Mouse (Mus musculus) gastrocnemius, adult 18-20 months (tissue): ENCODE data around the gene Adam33. TPM values are rescaled to one million over a fixed set of nuclear protein-coding genes. Genes with fewer than 3 reads are reported as not detected.
"Not testable (repeated sequence)": the region's sequence is repeated elsewhere in the genome, so short reads cannot be mapped to it uniquely, and the experiment has no call there.

ENCODE experiments used
- DNase-seq: peaks from one replicate; pipeline ENCODE4 v3.0.0; 2021; ENCODE audit warnings: low spot score
- long read RNA-seq, 2 experiments: library from polyadenylated mRNA; stranded (forward); transcript quantifications; one replicate each; pipeline ENCODE4 v2.0.0; 2021
- total RNA-seq, 2 experiments: library from RNA; stranded (reverse); gene quantifications; 2 replicates each; pipeline ENCODE4 v1.2.3; 2021

Gene Adam33
- 1 to 10 TPM; 1.3 to 1.9 TPM for total RNA-seq
- long read RNA-seq, experiment 1, partial matches to known transcripts = 0 of 2 reads
- long read RNA-seq, experiment 1, other reads (novel, unspliced or antisense) = 1 of 2 reads
- long read RNA-seq, experiment 2, partial matches to known transcripts = 0 of 1 reads
- long read RNA-seq, experiment 2, other reads (novel, unspliced or antisense) = 1 of 1 reads

GRCm38 (mm10) chr2:131063404-131063864 is at the start of gene Adam33:
Gene Adam33, minus strand, starts transcription at chr2:131063814.
- peak; percentile 37 for DNase-seq

GRCm38 (mm10) chr2:131105989-131106388 is 42.4 kb upstream of the Adam33 start:
- DNase-seq = no peak

DNA sequence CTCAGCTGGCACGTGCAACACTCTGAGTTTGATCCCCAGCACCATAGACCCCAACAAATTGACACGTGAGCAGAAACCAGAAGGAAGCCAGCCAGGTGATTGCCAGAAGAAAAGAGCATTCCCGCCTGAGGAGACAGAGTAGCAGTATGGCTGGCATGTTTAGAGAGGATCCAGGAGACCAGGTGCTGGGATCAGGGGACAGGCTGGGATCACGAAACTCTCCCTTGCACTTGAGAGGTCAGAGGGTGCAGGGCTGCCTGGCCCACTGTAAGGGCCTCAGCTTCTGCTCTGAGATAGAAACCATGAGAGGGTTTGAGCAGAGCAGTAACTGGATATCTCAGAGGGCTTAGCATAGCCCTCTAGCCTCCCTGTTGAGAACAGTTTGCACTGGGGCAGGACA is 41.4 kb upstream of the Adam33 start:
- not testable (repeated sequence) for DNase-seq

- peak; percentile 54 for DNase-seq
Measured at GRCm38 (mm10) chr2:131104021-131104420, 40.4 kb upstream of the Adam33 start.

DNA sequence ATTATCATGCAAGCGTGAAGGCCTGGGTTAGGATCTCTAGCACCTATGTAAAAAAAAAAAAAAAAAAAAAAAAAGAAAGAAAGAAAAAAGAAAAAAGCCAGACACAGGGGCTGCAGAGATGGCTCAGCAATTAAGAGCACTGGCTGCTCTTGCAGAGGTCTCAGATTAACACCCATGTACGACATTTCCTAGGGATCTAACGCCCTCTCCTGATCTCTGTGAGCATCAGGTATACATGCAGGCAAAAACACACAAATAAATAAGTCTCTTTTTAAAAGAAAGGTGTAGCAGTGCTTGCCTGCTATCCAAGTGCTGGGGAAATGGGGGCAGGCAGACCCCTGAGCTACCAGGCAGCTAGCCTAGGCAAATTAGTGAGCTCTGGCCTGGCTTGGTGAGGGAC is 37.9 kb upstream of the Adam33 start:
- DNase-seq = no peak

DNA sequence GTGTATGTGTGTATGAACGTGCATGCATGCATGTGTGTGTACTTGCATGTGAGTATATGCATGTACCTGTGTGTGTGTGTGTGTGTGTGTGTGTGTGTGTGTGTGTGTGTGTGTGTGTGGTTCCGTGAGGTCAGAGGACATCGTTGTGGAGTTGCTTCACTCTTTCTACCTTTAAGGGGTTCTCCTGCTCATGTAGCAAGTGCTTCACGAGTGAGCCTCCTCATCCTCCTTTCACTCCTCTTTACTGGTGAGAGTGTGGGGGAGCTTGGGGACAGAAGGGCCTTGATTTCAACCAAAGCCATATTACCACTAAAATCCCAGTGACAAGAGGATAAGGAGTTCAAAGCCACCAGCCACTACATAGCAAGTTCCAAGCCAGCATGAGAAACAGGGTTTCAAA is 33.5 kb upstream of the Adam33 start:
- no peak for DNase-seq

DNA sequence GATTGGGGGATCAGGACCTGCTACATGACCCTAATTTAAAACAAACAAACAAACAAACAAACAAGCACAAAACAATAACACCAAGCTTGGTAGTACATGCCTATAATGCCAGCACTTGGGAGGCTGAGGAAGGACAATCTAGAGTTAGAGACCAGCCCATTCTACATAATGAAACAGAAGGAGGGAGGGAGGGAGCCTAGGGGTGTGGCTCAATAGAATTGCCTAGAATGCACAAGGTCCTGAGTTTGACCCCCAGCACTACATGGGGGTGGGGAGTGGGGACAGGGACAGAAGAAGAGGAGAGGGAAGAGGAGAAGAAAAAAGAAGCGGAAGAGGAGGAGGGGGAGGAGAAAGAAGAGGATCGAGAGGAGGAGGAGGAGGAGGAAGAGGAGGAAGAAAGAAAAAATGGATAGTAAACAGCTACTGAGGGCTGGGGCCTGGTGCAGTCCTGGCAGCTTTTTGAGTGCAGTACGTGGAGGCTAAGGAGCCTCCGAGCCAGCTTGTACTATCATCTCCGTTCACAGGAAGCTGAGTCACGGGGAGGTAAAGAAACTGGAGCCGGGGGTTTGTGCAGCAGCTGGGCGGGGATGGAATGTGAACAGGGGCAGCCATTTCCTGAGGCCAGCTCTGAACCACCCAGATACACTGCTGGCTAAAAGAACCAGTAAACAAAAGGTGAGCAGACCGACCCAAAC is 32.6 kb upstream of the Adam33 start:
- DNase-seq = peak; percentile 47

- DNase-seq = peak; percentile 83
Measured at GRCm38 (mm10) chr2:131094823-131095222, 31.2 kb upstream of the Adam33 start.

DNA sequence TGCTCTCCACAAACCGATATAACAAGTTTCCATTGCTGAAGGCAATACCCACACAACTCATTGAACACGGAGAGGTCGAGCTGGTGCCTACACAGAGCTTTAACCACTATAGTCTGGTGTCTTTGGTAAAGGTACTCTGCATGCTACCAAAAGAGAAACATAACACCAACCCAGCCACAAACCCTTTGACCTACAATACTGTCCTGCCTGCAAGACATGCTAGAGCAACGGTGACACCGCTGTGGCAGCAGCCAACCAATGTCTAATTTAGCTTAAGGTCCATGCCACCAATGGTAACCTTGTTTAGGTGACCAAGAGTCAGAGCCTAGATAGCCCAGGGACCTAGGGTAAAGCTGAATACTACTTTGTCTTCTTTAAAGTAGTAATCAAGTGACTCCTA is 30.0 kb upstream of the Adam33 start:
- DNase-seq = no peak

- peak; percentile 27 for DNase-seq
Measured at GRCm38 (mm10) chr2:131090852-131091251, 27.2 kb upstream of the Adam33 start.

- no peak for DNase-seq
Measured at GRCm38 (mm10) chr2:131089634-131090033, 26.0 kb upstream of the Adam33 start.

DNA sequence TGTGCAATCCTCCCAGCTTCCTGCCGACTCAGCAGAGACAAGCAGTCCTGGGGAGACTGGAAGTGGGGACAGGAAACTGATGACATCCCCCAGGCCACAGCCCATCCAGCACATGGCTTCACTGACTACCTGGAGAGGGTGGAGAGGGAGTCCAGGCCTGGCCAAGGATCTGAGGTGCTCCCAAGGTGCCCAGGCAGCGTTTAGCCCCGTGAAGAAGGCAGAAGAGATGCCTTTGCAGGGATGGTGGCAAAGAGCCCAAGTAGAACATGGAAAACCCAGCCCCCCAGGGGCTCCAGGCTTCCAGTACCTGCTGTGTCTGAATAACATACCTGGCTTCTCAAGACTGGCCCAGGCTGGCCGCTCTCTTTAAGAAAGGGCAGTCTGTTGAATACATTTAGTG is 25.0 kb upstream of the Adam33 start:
- DNase-seq = no peak

DNA sequence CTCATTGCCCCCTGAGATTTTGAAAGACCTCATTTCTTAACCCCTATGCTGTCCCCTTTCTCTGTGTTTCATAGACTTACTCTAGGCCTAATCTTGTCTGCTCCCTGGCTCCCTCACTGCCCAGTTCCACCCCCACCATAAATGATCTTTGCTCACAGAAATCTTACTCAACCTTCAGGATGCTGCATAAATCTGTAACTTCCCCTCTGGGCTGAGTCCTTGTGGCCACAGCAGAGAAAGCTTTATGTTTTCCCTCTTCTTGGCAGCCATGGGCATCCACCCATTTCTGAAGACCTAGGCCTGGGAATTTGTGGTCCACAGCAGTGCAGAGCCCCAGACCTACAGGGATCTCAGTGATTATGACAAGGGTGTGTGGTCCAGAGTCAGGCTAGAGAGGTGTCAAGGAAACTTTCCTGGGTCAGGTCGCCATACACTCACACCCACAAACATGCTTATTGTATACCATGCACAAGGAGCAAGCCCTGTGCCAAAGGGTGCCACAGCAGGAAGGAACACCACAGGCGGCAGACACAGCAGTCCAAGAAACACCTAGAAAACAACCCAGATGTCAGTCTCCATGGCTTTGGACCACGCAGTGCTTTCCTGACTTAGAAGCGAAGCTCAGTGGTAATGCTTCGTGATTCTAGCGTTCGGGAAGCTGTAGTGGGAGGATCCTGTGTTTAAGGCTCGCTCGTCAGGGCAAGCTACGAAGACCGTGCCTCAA is 23.2 kb upstream of the Adam33 start, which contains the start of gene Siglec1:
TSS of gene Siglec1 (minus strand) at position 99 of the 724 bp plus-strand sequence.
- DNase-seq = no peak

GRCm38 (mm10) chr2:131084206-131084605 is 20.6 kb upstream of the Adam33 start:
- DNase-seq = no peak

- DNase-seq = no peak
Measured at GRCm38 (mm10) chr2:131080507-131080906, 16.9 kb upstream of the Adam33 start.

DNA sequence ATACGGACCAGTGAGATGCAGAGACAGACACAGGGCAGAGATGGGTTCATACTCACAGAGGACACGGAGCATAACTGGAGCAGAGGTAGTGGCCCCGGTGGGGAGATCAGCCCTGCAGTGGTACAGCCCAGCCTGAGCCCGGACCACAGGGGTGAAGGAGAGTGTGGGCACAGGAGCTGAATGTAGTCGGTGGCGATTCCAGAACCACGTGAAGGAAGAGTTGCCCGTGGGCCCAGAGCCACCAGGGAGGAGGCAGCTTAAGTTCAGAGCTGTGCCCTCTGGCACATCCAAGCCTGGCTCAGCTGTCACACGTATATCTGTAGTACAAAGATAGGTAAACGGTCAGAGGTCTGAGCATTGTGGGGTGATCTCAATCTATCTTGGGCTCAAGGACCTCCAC is 8.9 kb upstream of the Adam33 start:
- DNase-seq = no peak

- DNase-seq = peak; percentile 29
Measured at GRCm38 (mm10) chr2:131067481-131067880, 3.9 kb upstream of the Adam33 start.

DNA sequence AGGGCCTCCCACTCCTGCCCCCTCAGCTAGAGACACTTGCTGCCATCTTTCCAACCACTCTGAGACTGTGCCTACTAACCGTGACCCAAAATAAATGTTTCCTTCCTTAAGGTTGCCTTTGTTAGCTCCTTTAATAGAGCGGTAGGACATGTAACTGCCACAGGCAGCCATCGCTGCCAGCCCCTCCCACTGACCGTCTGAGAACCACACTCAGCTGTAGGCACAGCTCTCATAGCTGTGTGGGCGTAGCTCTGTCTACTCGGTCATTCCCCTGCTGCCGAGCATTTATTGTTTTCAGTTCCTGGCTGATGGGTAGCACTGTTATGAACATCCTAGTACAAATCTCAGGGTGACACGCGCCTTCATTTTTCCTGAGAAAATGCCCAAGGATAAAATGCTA is 2.7 kb upstream of the Adam33 start:
- no peak for DNase-seq

- peak; percentile 42 for DNase-seq
Measured at GRCm38 (mm10) chr2:131061607-131062006, 2.0 kb downstream of the Adam33 start.

DNA sequence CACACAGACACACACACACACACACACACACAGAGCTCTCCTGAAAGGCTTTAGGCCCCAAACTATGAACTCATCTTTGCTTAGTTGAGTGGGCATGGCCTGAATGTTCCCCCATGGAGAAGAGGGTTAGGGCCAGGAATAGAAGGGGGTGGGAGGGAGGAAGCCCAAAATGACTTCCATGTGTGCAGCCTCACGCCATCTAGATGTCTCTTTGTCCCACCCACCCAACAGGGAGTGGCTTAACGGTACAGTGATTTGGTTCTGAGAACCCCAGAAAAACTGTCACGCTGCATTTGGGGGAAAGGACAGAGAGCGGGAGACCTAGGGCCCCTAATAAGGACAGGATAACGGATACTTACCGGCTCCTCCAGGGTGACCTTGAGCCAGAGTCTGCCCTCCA is 2.8 kb downstream of the Adam33 start:
- no peak for DNase-seq

DNA sequence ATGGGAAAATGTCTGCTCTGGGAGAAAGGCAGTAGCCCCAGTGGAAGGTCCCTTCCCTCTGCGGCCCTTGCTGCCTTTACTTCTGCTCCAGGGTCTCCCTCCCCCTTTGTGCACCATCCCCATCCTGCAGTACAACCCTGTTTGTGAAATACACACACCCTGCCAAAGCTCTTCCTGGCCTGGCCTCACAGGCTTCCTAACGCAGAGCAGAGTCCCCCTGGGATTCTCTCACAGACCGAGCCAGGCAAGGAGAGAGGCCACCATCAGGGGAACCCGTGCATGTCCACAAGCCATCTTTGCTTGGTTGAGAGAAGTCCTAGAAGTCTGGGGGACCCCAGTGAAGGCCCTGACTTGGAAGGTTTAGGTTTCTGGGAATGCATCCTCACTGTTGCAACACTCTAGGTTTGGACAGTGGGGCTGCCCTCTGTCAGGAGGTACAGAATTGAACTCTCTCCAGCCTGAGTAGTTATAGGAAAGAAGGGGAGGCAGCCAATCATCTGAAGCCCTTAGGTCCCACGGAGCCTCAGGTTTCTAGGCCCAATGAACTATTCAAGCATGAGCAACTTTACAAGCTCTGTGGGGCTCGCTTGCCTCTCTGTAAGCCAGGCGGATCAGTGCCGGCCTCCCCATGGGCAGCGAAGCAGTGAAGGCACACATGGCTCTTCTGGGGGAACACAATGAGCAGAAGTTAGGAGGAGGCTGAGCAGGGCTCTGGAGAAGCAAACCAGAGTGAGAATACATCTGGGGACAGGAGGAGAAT is 3.7 kb downstream of the Adam33 start:
- peak; percentile 64 for DNase-seq

- peak; percentile 86 for DNase-seq
Measured at GRCm38 (mm10) chr2:131059377-131059776, 4.2 kb downstream of the Adam33 start.
